Mouse (Mus musculus) neutrophil, adult 5-6 weeks (primary cell): ENCODE results near the gene Kcnk13. TPM values are rescaled to one million over a fixed set of nuclear protein-coding genes. Genes with fewer than 3 reads are reported as not detected.

Source experiments
- ATAC-seq: fragments of 151-379, 151-347 bp; 2 replicates; pipeline ENCODE4 v1.8.0; 2017; ENCODE audit warnings: mild to moderate bottlenecking, moderate TSS enrichment; ENCODE audit not compliant: insufficient number of reproducible peaks, poor library complexity, low FRiP score, severe bottlenecking; ENCODE audit errors: extremely low read depth
- total RNA-seq: library from RNA; stranded (forward); fragments of 200-1000 nt; gene quantifications from 2 replicates; pipeline ENCODE4 v1.2.3, GENCODE M21; 2017

Gene Kcnk13
- total RNA-seq, result 0.25 and 0.58 TPM in 2 replicates

- peak; percentile 72 for ATAC-seq
Observed at GRCm38 (mm10) chr12:99964301-99965202, at the start of gene Kcnk13. Kcnk13 (plus strand) TSS chr12:99964499.

GRCm38 (mm10) chr12:99917800-99918427 is 46.4 kb upstream of the Kcnk13 start:
- ATAC-seq, result no peak

GRCm38 (mm10) chr12:99919636-99920035 is 44.7 kb upstream of the Kcnk13 start:
- no peak for ATAC-seq

GRCm38 (mm10) chr12:99921045-99921444 is 43.3 kb upstream of the Kcnk13 start:
- ATAC-seq, result no peak

GRCm38 (mm10) chr12:99923131-99923606 is 41.1 kb upstream of the Kcnk13 start:
- no peak for ATAC-seq

- no peak for ATAC-seq
Observed at GRCm38 (mm10) chr12:99923703-99924102, 40.6 kb upstream of the Kcnk13 start.

GRCm38 (mm10) chr12:99928311-99928710 is 36.0 kb upstream of the Kcnk13 start:
- no peak for ATAC-seq

GRCm38 (mm10) chr12:99929160-99929559 is 35.1 kb upstream of the Kcnk13 start:
- ATAC-seq, result no peak

GRCm38 (mm10) chr12:99932245-99932644 is 32.1 kb upstream of the Kcnk13 start:
- no peak for ATAC-seq

- ATAC-seq, result no peak
Observed at GRCm38 (mm10) chr12:99933630-99934029, 30.7 kb upstream of the Kcnk13 start.

GRCm38 (mm10) chr12:99935403-99935802 is 28.9 kb upstream of the Kcnk13 start:
- no peak for ATAC-seq

- no peak for ATAC-seq
Observed at GRCm38 (mm10) chr12:99938476-99938875, 25.8 kb upstream of the Kcnk13 start.

- ATAC-seq, result no peak
Observed at GRCm38 (mm10) chr12:99939179-99939578, 25.1 kb upstream of the Kcnk13 start.

GRCm38 (mm10) chr12:99940704-99941103 is 23.6 kb upstream of the Kcnk13 start:
- ATAC-seq, result no peak

GRCm38 (mm10) chr12:99942441-99942840 is 21.9 kb upstream of the Kcnk13 start:
- ATAC-seq, result peak; percentile 42

GRCm38 (mm10) chr12:99952928-99953327 is 11.4 kb upstream of the Kcnk13 start:
- ATAC-seq, result 0 out of 2 replicates have a peak, but pooled peaks have one; percentile 21

- peak; percentile 50; the same call in 1 of the 2 replicates for ATAC-seq
Observed at GRCm38 (mm10) chr12:99956411-99956810, 7.9 kb upstream of the Kcnk13 start.

- ATAC-seq, result no peak
Observed at GRCm38 (mm10) chr12:99958068-99959060, 5.9 kb upstream of the Kcnk13 start.

- ATAC-seq, result no peak
Observed at GRCm38 (mm10) chr12:99959291-99959690, 5.0 kb upstream of the Kcnk13 start.
